Mouse (Mus musculus) olfactory bulb, adult 2 months (tissue): Measurements from ENCODE around the gene Nap1l5.

Experiments used
- CTCF ChIP-seq: fragments of 200-500 bp; IDR thresholded peaks from 2 replicates; pipeline ENCODE4 v1.5.1; 2012; ENCODE audit warnings: low read depth, mild to moderate bottlenecking, low read length, moderate library complexity; ENCODE audit not compliant: insufficient read depth
- POLR2A ChIP-seq: fragments of 200-500 bp; IDR thresholded peaks from 2 replicates; pipeline ENCODE4 v1.6.1; 2012; ENCODE audit warnings: mild to moderate bottlenecking, low read depth, low read length, moderate library complexity; ENCODE audit not compliant: insufficient read depth

- TF ChIP-seq POLR2A (no peak), CTCF (no peak)
Observed at GRCm38 (mm10) chr6:58913551-58913950, 6.7 kb upstream of the Nap1l5 start.
